Mouse (Mus musculus) limb, embryonic 14.5 days (tissue): Measurements from ENCODE around the gene Abcg8. TPM values are rescaled to one million over a fixed set of nuclear protein-coding genes. Genes with fewer than 3 reads are reported as not detected.

Experiments used
- ATAC-seq: fragments of 200-750 bp; cut with Nextera tagmentation; 2 replicates; pipeline ENCODE4 v1.8.0; 2017; ENCODE audit warnings: low read depth, moderate number of reproducible peaks, moderate TSS enrichment; ENCODE audit not compliant: low FRiP score
- DNase-seq: peaks from one replicate; pipeline ENCODE4 v3.0.0-alpha.2; 2015; ENCODE audit warnings: low spot score
- H3K27ac ChIP-seq: fragments of 300-500 bp; sonication (generic); replicated peaks from 2 replicates; pipeline ENCODE4 v1.5.1; 2014; ENCODE audit warnings: low read depth, mild to moderate bottlenecking, low read length, moderate library complexity, mixed read lengths
- H3K27me3 ChIP-seq: fragments of 300-500 bp; sonication (generic); 2 replicates; pipeline ENCODE4 v1.6.1; 2014; ENCODE audit warnings: low read length, mixed read lengths; ENCODE audit not compliant: control insufficient read depth, insufficient read depth
- H3K36me3 ChIP-seq: fragments of 300-500 bp; sonication (generic); 2 replicates; pipeline ENCODE4 v1.6.1; 2014; ENCODE audit warnings: mild to moderate bottlenecking, low read length, moderate library complexity, mixed read lengths; ENCODE audit not compliant: control insufficient read depth, insufficient read depth
- H3K4me1 ChIP-seq: fragments of 300-500 bp; sonication (generic); 2 replicates; pipeline ENCODE4 v1.6.1; 2014; ENCODE audit warnings: antibody characterized with exemption, low read length, mixed read lengths; ENCODE audit not compliant: control insufficient read depth, insufficient read depth
- H3K4me2 ChIP-seq: fragments of 300-500 bp; sonication (generic); replicated peaks from 2 replicates; pipeline ENCODE4 v1.6.1; 2014; ENCODE audit warnings: low read depth, mild to moderate bottlenecking, low read length, moderate library complexity; ENCODE audit not compliant: severe bottlenecking
- H3K4me3 ChIP-seq: fragments of 300-500 bp; sonication (generic); replicated peaks from 2 replicates; pipeline ENCODE4 v1.5.1; 2014; ENCODE audit warnings: low read length
- H3K9ac ChIP-seq: fragments of 300-500 bp; sonication (generic); 2 replicates; pipeline ENCODE4 v1.6.1; 2014; ENCODE audit warnings: mild to moderate bottlenecking, low read depth, low read length, moderate library complexity; ENCODE audit not compliant: severe bottlenecking
- H3K9me3 ChIP-seq: fragments of 300-500 bp; sonication (generic); 2 replicates; pipeline ENCODE4 v1.6.1; 2016; ENCODE audit warnings: low read length; ENCODE audit not compliant: control insufficient read depth
- POLR2A ChIP-seq: fragments of 200-500 bp; IDR thresholded peaks from 2 replicates; pipeline ENCODE4 v1.8.0; 2012; ENCODE audit warnings: inconsistent platforms, mild to moderate bottlenecking, moderate library complexity, borderline replicate concordance; ENCODE audit not compliant: insufficient read depth, insufficient read length; ENCODE audit errors: extremely low read depth
- WGBS: fragments of 180-500 bp; shearing (Covaris S2); extraction: QIAGEN DNeasy Blood & Tissue Kit; methylation state at CpG from one replicate; pipeline ENCODE4 v1.1.7; 2014; 5-methylcytosine and 5-hydroxymethylcytosine counted together
- polyA plus RNA-seq, 2 experiments: library from polyadenylated mRNA; depleted of rRNA in 1 of 2; stranded (reverse) in 1 of 2; unstranded in 1 of 2; fragments of >200 nt; fragmentation: Nextera tagmentation in 1 of 2; extraction: Ambion mirVana in 1 of 2; gene quantifications; 2 replicates each; pipeline versions ENCODE4 v1.2.1 to v1.2.3; 2012 to 2014

Abcg8 gene
- polyA plus RNA-seq, 2 experiments: 0.16 TPM; not detected in 1

GRCm38 (mm10) chr17:84650302-84651017 lies 25.6 kb upstream of the Abcg8 start:
- H3K4me1 ChIP-seq: peaks cover under 1% of the 10 kb centered on the region; the same call in 1 of the 2 replicates
- WGBS: 84% methylated on average over 9 of the region's 9 CpGs
- no peak overlapping the region for H3K27ac ChIP-seq
- no peaks in the 10 kb centered on the region for H3K9me3 ChIP-seq
- no peak overlapping the region for H3K4me3 ChIP-seq
- no peak for ATAC-seq
- H3K4me2 ChIP-seq: no peak overlapping the region
- no peak overlapping the region for H3K9ac ChIP-seq
- peaks cover 18% of the 10 kb centered on the region for H3K36me3 ChIP-seq
- no peak for DNase-seq
- H3K27me3 ChIP-seq: no peaks in the 10 kb centered on the region
- no peak for TF ChIP-seq POLR2A

- H3K27me3 ChIP-seq: no peaks in the 10 kb centered on the region
- WGBS: 91% methylated on average over 9 of the region's 9 CpGs
Measured at GRCm38 (mm10) chr17:84653544-84653943, 22.6 kb upstream of the Abcg8 start.

GRCm38 (mm10) chr17:84656205-84656604 lies 19.9 kb upstream of the Abcg8 start:
- no peaks in the 10 kb centered on the region for H3K4me1 ChIP-seq
- no peak overlapping the region for H3K4me3 ChIP-seq
- no peak overlapping the region for H3K9ac ChIP-seq
- H3K27me3 ChIP-seq: no peaks in the 10 kb centered on the region
- peaks cover 15% of the 10 kb centered on the region for H3K36me3 ChIP-seq
- no peak for ATAC-seq
- 56% methylated on average over 5 of the region's 5 CpGs for WGBS
- DNase-seq: no peak
- TF ChIP-seq POLR2A: no peak
- no peak overlapping the region for H3K27ac ChIP-seq
- no peaks in the 10 kb centered on the region for H3K9me3 ChIP-seq
- no peak overlapping the region for H3K4me2 ChIP-seq

More at GRCm38 (mm10) chr17:84653544-84653943, 22.6 kb upstream of the Abcg8 start:
- Histone ChIP-seq H3K27ac (no peak overlapping the region), H3K4me2 (no peak overlapping the region), H3K9ac (no peak overlapping the region), H3K36me3 (peaks cover 21% of the 10 kb centered on the region), H3K9me3 (no peaks in the 10 kb centered on the region), H3K4me3 (no peak overlapping the region), H3K4me1 (no peaks in the 10 kb centered on the region)
- DNase-seq (no peak), ATAC-seq (no peak)
- no peak for TF ChIP-seq POLR2A

DNA sequence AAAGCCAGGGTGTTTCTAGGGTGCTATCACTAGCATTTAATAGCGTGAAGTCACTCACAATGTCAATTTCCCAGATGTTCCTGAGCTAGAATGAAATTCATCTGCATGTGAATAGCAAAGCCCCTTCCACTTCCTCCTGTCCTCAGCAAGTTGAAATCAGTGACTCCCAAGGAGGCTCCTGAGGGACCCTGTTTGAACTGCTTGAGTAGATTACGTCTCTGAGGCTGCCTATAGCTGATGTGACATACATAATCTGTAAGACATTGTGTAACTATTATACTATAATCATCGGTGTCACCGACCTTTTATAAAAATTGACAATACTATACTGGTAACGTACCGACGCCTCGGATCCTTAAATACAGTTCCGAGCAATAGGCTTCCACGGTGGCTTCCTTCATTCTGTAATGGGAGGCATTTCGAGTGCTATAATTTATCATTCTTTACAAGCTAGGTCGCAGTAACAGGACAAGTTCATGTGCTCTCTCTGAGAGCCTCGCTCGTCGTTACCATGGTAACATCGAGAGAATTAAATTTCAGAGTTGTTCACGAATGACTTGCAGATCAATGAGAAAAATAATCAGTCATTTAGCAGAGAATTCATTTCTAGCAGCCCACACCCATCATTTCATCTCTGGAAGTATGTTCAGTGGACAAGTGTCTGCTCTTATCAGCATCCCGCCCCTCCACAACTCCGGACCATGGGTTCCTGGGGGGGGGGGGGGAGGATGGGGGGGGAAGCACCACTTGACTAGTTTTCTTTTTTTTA lies 19.3 kb upstream of the Abcg8 start:
- Histone ChIP-seq H3K9ac (no peak overlapping the region), H3K36me3 (peaks cover 15% of the 10 kb centered on the region), H3K9me3 (no peaks in the 10 kb centered on the region), H3K4me2 (no peak overlapping the region), H3K27ac (no peak overlapping the region), H3K27me3 (no peaks in the 10 kb centered on the region), H3K4me3 (no peak overlapping the region), H3K4me1 (peaks cover 2% of the 10 kb centered on the region; the same call in 1 of the 2 replicates)
- DNase-seq: no peak
- ATAC-seq: no peak
- TF ChIP-seq POLR2A: no peak
- 73% methylated on average over 19 of the region's 19 CpGs for WGBS

- Histone ChIP-seq H3K27me3 (no peaks in the 10 kb centered on the region), H3K4me3 (no peak overlapping the region), H3K9me3 (no peaks in the 10 kb centered on the region), H3K9ac (no peak overlapping the region), H3K4me1 (peaks cover 6% of the 10 kb centered on the region; the same call in 1 of the 2 replicates), H3K4me2 (no peak overlapping the region), H3K27ac (no peak overlapping the region), H3K36me3 (peaks cover 15% of the 10 kb centered on the region)
- ATAC-seq (no peak), DNase-seq (peak; percentile 16)
- no peak for TF ChIP-seq POLR2A
- 62% methylated on average over 3 of the region's 3 CpGs for WGBS
Measured at GRCm38 (mm10) chr17:84657422-84657732, 18.7 kb upstream of the Abcg8 start.
